Mouse (Mus musculus): ENCODE results near the gene Tmem239. TPM values are rescaled to one million over a fixed set of nuclear protein-coding genes. Genes with fewer than 3 reads are reported as not detected.

The Tmem239 gene
- polyA plus RNA-seq, 1 experiment from 2014 or later: not detected

GRCm38 (mm10) chr2:130414094-130414856 lies 8.0 kb downstream of the Tmem239 start:
- no peak overlapping the region for H3K27ac ChIP-seq (replicated peaks)
- H3K27me3 ChIP-seq (replicated peaks; ENCODE audit: low read depth, poor library complexity, severe bottlenecking): no peaks in the 10 kb centered on the region
- WGBS: 75% methylated on average over 6 of the region's 6 CpGs
- peaks cover 13% of the 10 kb centered on the region for H3K4me1 ChIP-seq
- no peak overlapping the region for H3K4me3 ChIP-seq
- peaks cover 11% of the 10 kb centered on the region for H3K36me3 ChIP-seq (replicated peaks)
- no peak for DNase-seq (ENCODE audit: low spot score)
- H3K9me3 ChIP-seq: no peaks in the 10 kb centered on the region

- Histone ChIP-seq H3K4me1 (peaks cover 30% of the 10 kb centered on the region), H3K27ac (replicated peaks) (no peak overlapping the region), H3K9me3 (no peaks in the 10 kb centered on the region), H3K36me3 (replicated peaks) (peaks cover 48% of the 10 kb centered on the region), H3K4me3 (0 out of 2 replicates have a peak overlapping the region, but pooled peaks have one; percentile 5), H3K27me3 (replicated peaks; ENCODE audit: low read depth, poor library complexity, severe bottlenecking) (no peaks in the 10 kb centered on the region)
- 96% methylated on average over 26 of the region's 26 CpGs for WGBS
- no peak for DNase-seq (ENCODE audit: low spot score)
Measured at GRCm38 (mm10) chr2:130421781-130422620, 15.7 kb downstream of the Tmem239 start.

- peak; percentile 87 for DNase-seq (ENCODE audit: low spot score)
- no peaks in the 10 kb centered on the region for H3K9me3 ChIP-seq
- WGBS: 19% methylated on average over 49 of the region's 49 CpGs
- H3K4me1 ChIP-seq: peaks cover 30% of the 10 kb centered on the region
- no peaks in the 10 kb centered on the region for H3K27me3 ChIP-seq (replicated peaks; ENCODE audit: low read depth, poor library complexity, severe bottlenecking)
- H3K4me3 ChIP-seq: peak overlapping the region; percentile 78
- peaks cover 54% of the 10 kb centered on the region for H3K36me3 ChIP-seq (replicated peaks)
- H3K27ac ChIP-seq (replicated peaks): peak overlapping the region; percentile 96
Measured at GRCm38 (mm10) chr2:130423397-130424125, 17.3 kb downstream of the Tmem239 start.

- under 1% methylated on average over 58 of the region's 58 CpGs for WGBS
- Histone ChIP-seq H3K4me3 (peak within 1 kb of the TSS; percentile 78), H3K4me1 (peaks cover 30% of the 10 kb centered on the region), H3K27ac (replicated peaks) (peak within 1 kb of the TSS; percentile 96), H3K36me3 (replicated peaks) (peaks cover 47% of the 10 kb centered on the region), H3K27me3 (replicated peaks; ENCODE audit: low read depth, poor library complexity, severe bottlenecking) (no peaks in the 10 kb centered on the region), H3K9me3 (no peaks in the 10 kb centered on the region)
- peak; percentile 94 for DNase-seq (ENCODE audit: low spot score)
Measured at GRCm38 (mm10) chr2:130424126-130424853, 18.0 kb downstream of the Tmem239 start, which contains the start of the genes Vps16 and Pced1a. Vps16 (plus strand) TSS chr2:130424339. Pced1a (minus strand) TSS chr2:130424701.

- H3K9me3 ChIP-seq: no peaks in the 10 kb centered on the region
- peaks cover 30% of the 10 kb centered on the region for H3K4me1 ChIP-seq
- 64% methylated on average over 5 of the region's 5 CpGs for WGBS
- H3K27ac ChIP-seq (replicated peaks): peak overlapping the region; percentile 96
- H3K4me3 ChIP-seq: peak overlapping the region; percentile 78
- H3K36me3 ChIP-seq (replicated peaks): peaks cover 46% of the 10 kb centered on the region
- DNase-seq (ENCODE audit: low spot score): no peak
- no peaks in the 10 kb centered on the region for H3K27me3 ChIP-seq (replicated peaks; ENCODE audit: low read depth, poor library complexity, severe bottlenecking)
Measured at GRCm38 (mm10) chr2:130425112-130425511, 18.8 kb downstream of the Tmem239 start.

- WGBS: 71% methylated on average over 2 of the region's 2 CpGs
- Histone ChIP-seq H3K27me3 (replicated peaks; ENCODE audit: low read depth, poor library complexity, severe bottlenecking) (no peaks in the 10 kb centered on the region), H3K27ac (replicated peaks) (no peak overlapping the region), H3K9me3 (no peaks in the 10 kb centered on the region), H3K4me1 (peaks cover 6% of the 10 kb centered on the region), H3K36me3 (replicated peaks) (peaks cover 48% of the 10 kb centered on the region), H3K4me3 (no peak overlapping the region)
- no peak for DNase-seq (ENCODE audit: low spot score)
Measured at GRCm38 (mm10) chr2:130429851-130430250, 23.6 kb downstream of the Tmem239 start.

- Histone ChIP-seq H3K9me3 (no peaks in the 10 kb centered on the region), H3K4me1 (peaks cover under 1% of the 10 kb centered on the region; the same call in 1 of the 2 replicates), H3K27ac (replicated peaks) (no peak overlapping the region), H3K4me3 (no peak overlapping the region), H3K36me3 (replicated peaks) (peaks cover 48% of the 10 kb centered on the region), H3K27me3 (replicated peaks; ENCODE audit: low read depth, poor library complexity, severe bottlenecking) (no peaks in the 10 kb centered on the region)
- 88% methylated on average over 3 of the region's 3 CpGs for WGBS
- DNase-seq (ENCODE audit: low spot score): no peak
Measured at GRCm38 (mm10) chr2:130430484-130430883, 24.2 kb downstream of the Tmem239 start.

GRCm38 (mm10) chr2:130432157-130432556 lies 25.9 kb downstream of the Tmem239 start:
- no peaks in the 10 kb centered on the region for H3K4me1 ChIP-seq
- WGBS: 88% methylated on average over 3 of the region's 3 CpGs
- H3K9me3 ChIP-seq: no peaks in the 10 kb centered on the region
- no peak overlapping the region for H3K4me3 ChIP-seq
- no peaks in the 10 kb centered on the region for H3K27me3 ChIP-seq (replicated peaks; ENCODE audit: low read depth, poor library complexity, severe bottlenecking)
- DNase-seq (ENCODE audit: low spot score): no peak
- no peak overlapping the region for H3K27ac ChIP-seq (replicated peaks)
- peaks cover 47% of the 10 kb centered on the region for H3K36me3 ChIP-seq (replicated peaks)

- H3K9me3 ChIP-seq: no peaks in the 10 kb centered on the region
- H3K27me3 ChIP-seq (replicated peaks; ENCODE audit: low read depth, poor library complexity, severe bottlenecking): no peaks in the 10 kb centered on the region
- no peaks in the 10 kb centered on the region for H3K4me1 ChIP-seq
- H3K27ac ChIP-seq (replicated peaks): no peak overlapping the region
- WGBS: 25% methylated on average over 4 of the region's 4 CpGs
- no peak overlapping the region for H3K4me3 ChIP-seq
- DNase-seq (ENCODE audit: low spot score): peak; percentile 42
- H3K36me3 ChIP-seq (replicated peaks): peaks cover 48% of the 10 kb centered on the region
Measured at GRCm38 (mm10) chr2:130433152-130433551, 26.9 kb downstream of the Tmem239 start.

GRCm38 (mm10) chr2:130436769-130437168 lies 30.5 kb downstream of the Tmem239 start:
- peaks cover 62% of the 10 kb centered on the region for H3K36me3 ChIP-seq (replicated peaks)
- WGBS: 96% methylated on average over 1 of the region's 1 CpGs

GRCm38 (mm10) chr2:130438861-130439260 lies 32.6 kb downstream of the Tmem239 start:
- peaks cover 73% of the 10 kb centered on the region for H3K36me3 ChIP-seq (replicated peaks)

More at GRCm38 (mm10) chr2:130436769-130437168, 30.5 kb downstream of the Tmem239 start:
- no peaks in the 10 kb centered on the region for H3K9me3 ChIP-seq
- no peak overlapping the region for H3K4me3 ChIP-seq
- DNase-seq (ENCODE audit: low spot score): no peak
- H3K4me1 ChIP-seq: no peaks in the 10 kb centered on the region
- H3K27me3 ChIP-seq (replicated peaks; ENCODE audit: low read depth, poor library complexity, severe bottlenecking): no peaks in the 10 kb centered on the region
- no peak overlapping the region for H3K27ac ChIP-seq (replicated peaks)

More at GRCm38 (mm10) chr2:130438861-130439260, 32.6 kb downstream of the Tmem239 start:
- Histone ChIP-seq H3K27ac (replicated peaks) (no peak overlapping the region), H3K4me3 (no peak overlapping the region), H3K27me3 (replicated peaks; ENCODE audit: low read depth, poor library complexity, severe bottlenecking) (no peaks in the 10 kb centered on the region), H3K4me1 (no peaks in the 10 kb centered on the region), H3K9me3 (no peaks in the 10 kb centered on the region)
- WGBS: 94% methylated on average over 3 of the region's 3 CpGs
- no peak for DNase-seq (ENCODE audit: low spot score)

Measured in embryonic facial prominence, embryonic 10.5 days (tissue).